In genomic region chr15:73997197-73997940, GRCm38 (mm10) we compare ENCODE assay signal across 9 mouse cellular contexts.
DNase-seq lines count a peak whose midpoint lies in the region; ATAC-seq and TF ChIP-seq lines count a peak whose summit lies in the region.
"Had no signal": no experiment of that assay in that cellular context is flagged by ENCODE, and none has a peak within 500 bp of the region (broad histone marks: within the 10 kb centered on the region; RNA-seq: fewer than 3 reads in every experiment).

No protein-coding gene starts in this region.

- no peak overlapping the region for H3K4me2 ChIP-seq in midbrain, postnatal 0 days (ENCODE audit: low read depth, low read length, poor library complexity, severe bottlenecking)
- H3K4me2 ChIP-seq: neural tube, embryonic 12.5 days had no signal

- intact Hi-C loops in gastrocnemius, postnatal 36 days (cut with DNase I), result loop anchor here (5.0 kb wide), 1 partner anchor 540 kb away; no protein-coding TSS in a partner anchor
- intact Hi-C loops in left cerebral cortex, postnatal 10 days (cut with DNase I), result loop anchor here (2.0 to 10.0 kb wide), 3 partner anchors 177 to 515 kb away; no protein-coding TSS in a partner anchor

- H3K9ac ChIP-seq in midbrain, postnatal 0 days (replicated peaks; ENCODE audit: low read length, poor library complexity, severe bottlenecking), result no peak overlapping the region
- H3K9ac ChIP-seq: neural tube, embryonic 12.5 days had no signal

- no peak overlapping the region; the same call in 1 of the 2 replicates for H3K27ac ChIP-seq in hindbrain, embryonic 10.5 days
- H3K27ac ChIP-seq in midbrain, postnatal 0 days (ENCODE audit: low read depth, low read length), result 0 out of 2 replicates have a peak overlapping the region, but pooled peaks have one; percentile 3
- H3K27ac ChIP-seq: neural tube, embryonic 12.5 days had no signal

- peak; percentile 94 for TF ChIP-seq CTCF in midbrain, postnatal 0 days (IDR thresholded peaks at IDR 0.05)

- no peak overlapping the region for H3K4me3 ChIP-seq in hindbrain, embryonic 10.5 days
- no peak overlapping the region for H3K4me3 ChIP-seq in midbrain, postnatal 0 days (ENCODE audit: low read depth, low read length)
- H3K4me3 ChIP-seq: neural tube, embryonic 12.5 days had no signal

- no peak for ATAC-seq in midbrain, postnatal 0 days (ENCODE audit: low FRiP score)

- peak; percentile 47 for DNase-seq in gastrocnemius, postnatal 10 days
- DNase-seq in gastrocnemius, postnatal 36 days, result no peak
- peak; percentile 81 to 93 for DNase-seq in adrenal gland, adult (ENCODE audit: inconsistent age in 2 of 2, low spot score in 1 of 2)
- DNase-seq in embryo, embryonic 10 days (ENCODE audit: low spot score), result peak; percentile 57
- peak; percentile 77 for DNase-seq in hindbrain, embryonic 10.5 days (ENCODE audit: low spot score)
- peak; percentile 69 to 83 for DNase-seq in left cerebral cortex, postnatal 10 days (ENCODE audit: extremely low spot score in 1 of 2, low spot score in 2 of 2)
- DNase-seq in midbrain, postnatal 0 days (ENCODE audit: low spot score), result peak; percentile 76
- DNase-seq in thymus, postnatal 14 days, result peak; percentile 13

- no peaks in the 10 kb centered on the region for H3K9me3 ChIP-seq in hindbrain, embryonic 10.5 days
- H3K9me3 ChIP-seq in midbrain, postnatal 0 days (ENCODE audit: low read length), result no peaks in the 10 kb centered on the region
- H3K9me3 ChIP-seq: neural tube, embryonic 12.5 days had no signal

- H3K36me3 ChIP-seq in hindbrain, embryonic 10.5 days, result no peaks in the 10 kb centered on the region
- H3K36me3 ChIP-seq in midbrain, postnatal 0 days (ENCODE audit: insufficient read depth, low read length), result no peaks in the 10 kb centered on the region
- H3K36me3 ChIP-seq: neural tube, embryonic 12.5 days had no signal

- 29% methylated on average over 17 of the region's 17 CpGs for WGBS in hindbrain, embryonic 10.5 days
- 21% methylated on average over 17 of the region's 17 CpGs for WGBS in midbrain, postnatal 0 days

- H3K27me3 ChIP-seq in hindbrain, embryonic 10.5 days (ENCODE audit: insufficient read depth, poor library complexity, severe bottlenecking), result 0 out of 2 replicates have a peak, but pooled peaks cover 4% of the 10 kb centered on the region
- peaks cover 6% of the 10 kb centered on the region; the same call in 1 of the 2 replicates for H3K27me3 ChIP-seq in midbrain, postnatal 0 days (ENCODE audit: insufficient read depth, low read length)

- peaks cover 16% of the 10 kb centered on the region; the same call in 1 of the 2 replicates for H3K4me1 ChIP-seq in hindbrain, embryonic 10.5 days (replicated peaks)
- H3K4me1 ChIP-seq in midbrain, postnatal 0 days (ENCODE audit: insufficient read depth, low read length), result 0 out of 2 replicates have a peak, but pooled peaks cover 3% of the 10 kb centered on the region
- H3K4me1 ChIP-seq: neural tube, embryonic 12.5 days had no signal

Comparison
In these comparisons a context has a peak if more than half of its experiments do, and no peak if none do; other contexts are left out.
1. DNase-seq: peak in gastrocnemius, postnatal 10 days (single experiment), adrenal gland, adult (2 of 2), embryo, embryonic 10 days (single experiment), hindbrain, embryonic 10.5 days (single experiment), left cerebral cortex, postnatal 10 days (2 of 2), midbrain, postnatal 0 days (single experiment) and thymus, postnatal 14 days (single experiment); none in gastrocnemius, postnatal 36 days (0 of 2).